Mouse (Mus musculus) cortical plate, adult 2 months (tissue): ENCODE measurements at regions not wholly inside any gene's neighbourhood (a gene's known extent, or its start where the extent isn't known, plus 50 kb on each side); places are given as distances from the start of the nearest gene placed in this dataset.

ENCODE experiments used
- CTCF ChIP-seq: fragments of 200-500 bp; IDR thresholded peaks from 2 replicates; pipeline ENCODE4 v1.5.1; 2011; ENCODE audit warnings: mild to moderate bottlenecking, control low read depth, low read length; ENCODE audit not compliant: insufficient read depth; ENCODE audit errors: extremely low read depth
- POLR2A ChIP-seq: fragments of 200-500 bp; IDR thresholded peaks from 2 replicates; pipeline ENCODE4 v1.6.1; 2011; ENCODE audit warnings: mild to moderate bottlenecking, low read length, control low read depth; ENCODE audit not compliant: insufficient read depth; ENCODE audit errors: extremely low read depth

GRCm38 (mm10) chr9:25809562-25809961 is 328.2 kb downstream of the Eepd1 start:
- TF ChIP-seq POLR2A: no peak
- no peak for TF ChIP-seq CTCF
